Mouse (Mus musculus) hindbrain, embryonic 14.5 days (tissue): ENCODE data around the gene Ccdc24. TPM values are rescaled to one million over a fixed set of nuclear protein-coding genes. Genes with fewer than 3 reads are reported as not detected.

ENCODE experiments used
- ATAC-seq: fragments of 200-750 bp; cut with Nextera tagmentation; 2 replicates; pipeline ENCODE4 v1.8.0; 2017; ENCODE audit warnings: moderate number of reproducible peaks, mild to moderate bottlenecking, moderate TSS enrichment, moderate library complexity; ENCODE audit not compliant: low FRiP score
- DNase-seq: peaks from one replicate; pipeline ENCODE4 v3.0.0-alpha.2; 2015; ENCODE audit warnings: low spot score
- H3K27ac ChIP-seq: fragments of 300-500 bp; sonication (generic); 2 replicates; pipeline ENCODE4 v1.5.1; 2014; ENCODE audit warnings: mild to moderate bottlenecking, moderate library complexity
- H3K27me3 ChIP-seq: fragments of 300-500 bp; sonication (generic); 2 replicates; pipeline ENCODE4 v1.6.1; 2014; ENCODE audit warnings: mild to moderate bottlenecking, low read length, mixed read lengths; ENCODE audit not compliant: control insufficient read depth, insufficient read depth
- H3K36me3 ChIP-seq: fragments of 300-500 bp; sonication (generic); replicated peaks from 2 replicates; pipeline ENCODE4 v1.6.1; 2014; ENCODE audit not compliant: control insufficient read depth, insufficient read depth
- H3K4me1 ChIP-seq: fragments of 300-500 bp; sonication (generic); replicated peaks from 2 replicates; pipeline ENCODE4 v1.6.1; 2014; ENCODE audit warnings: antibody characterized with exemption, low read length, mixed read lengths; ENCODE audit not compliant: control insufficient read depth, insufficient read depth
- H3K4me2 ChIP-seq: fragments of 300-500 bp; sonication (generic); replicated peaks from 2 replicates; pipeline ENCODE4 v1.6.1; 2014; ENCODE audit warnings: mild to moderate bottlenecking, moderate library complexity
- H3K4me3 ChIP-seq: fragments of 300-500 bp; sonication (generic); replicated peaks from 2 replicates; pipeline ENCODE4 v1.5.1; 2014; ENCODE audit warnings: mild to moderate bottlenecking, low read length
- H3K9ac ChIP-seq: fragments of 300-500 bp; sonication (generic); 2 replicates; pipeline ENCODE4 v1.6.1; 2014
- H3K9me3 ChIP-seq: fragments of 300-500 bp; sonication (generic); 2 replicates; pipeline ENCODE4 v1.6.1; 2016; ENCODE audit warnings: low read length; ENCODE audit not compliant: control insufficient read depth
- WGBS: fragments of 180-500 bp; shearing (Covaris S2); extraction: QIAGEN DNeasy Blood & Tissue Kit; methylation state at CpG from one replicate; pipeline ENCODE4 v1.1.7; 2014; 5-methylcytosine and 5-hydroxymethylcytosine counted together
- polyA plus RNA-seq: library from polyadenylated mRNA; unstranded; fragments of >200 nt; fragmentation: Nextera tagmentation; extraction: Ambion mirVana; gene quantifications from 2 replicates; pipeline ENCODE4 v1.2.1, GENCODE M21; 2014

The Ccdc24 gene
- polyA plus RNA-seq, 1 experiment from 2014 or later = 3.9 TPM

DNA sequence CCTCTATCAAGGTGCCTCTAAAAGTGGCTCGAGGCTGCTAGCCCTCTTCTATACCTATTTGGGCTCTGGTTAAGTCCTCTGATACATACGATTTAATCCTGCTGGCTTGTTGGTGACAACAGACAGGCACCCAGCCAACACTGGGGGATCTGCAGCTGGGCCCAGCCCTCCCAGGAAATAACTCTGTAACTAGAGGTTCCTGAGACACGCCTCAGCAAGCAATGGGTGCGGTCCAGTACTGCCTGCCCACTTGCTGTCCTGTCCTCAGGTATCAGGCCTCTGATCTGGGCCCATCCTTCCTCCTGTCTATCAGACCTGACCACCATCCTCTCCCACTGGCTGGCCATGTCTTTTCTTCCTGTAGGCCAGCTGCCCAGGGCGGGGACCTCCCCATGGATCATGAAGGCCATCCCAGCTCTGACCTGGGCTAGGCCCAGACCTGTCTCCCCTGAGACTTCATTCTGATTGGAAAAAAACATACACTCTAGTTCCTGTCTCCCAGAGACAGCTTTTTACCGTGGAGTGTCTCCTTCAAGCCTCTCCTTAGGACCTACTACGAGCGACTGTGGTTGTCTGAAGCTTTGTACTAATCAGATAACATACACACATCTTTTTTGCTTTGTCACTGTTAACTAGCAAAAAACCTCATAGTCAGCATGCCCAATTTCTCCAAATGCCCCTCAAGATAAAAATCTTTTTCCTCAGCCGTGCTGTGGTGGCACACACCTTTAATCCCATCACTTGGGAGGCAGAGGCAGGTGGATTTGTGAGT is 40.3 kb downstream of the Ccdc24 start:
- Histone ChIP-seq H3K4me2 (no peak overlapping the region), H3K27me3 (no peaks in the 10 kb centered on the region), H3K9ac (no peak overlapping the region), H3K27ac (no peak overlapping the region), H3K36me3 (no peaks in the 10 kb centered on the region), H3K4me1 (peaks cover 13% of the 10 kb centered on the region; the same call in 1 of the 2 replicates), H3K4me3 (no peak overlapping the region), H3K9me3 (no peaks in the 10 kb centered on the region)
- DNase-seq (no peak), ATAC-seq (no peak)
- 85% methylated on average over 9 of the region's 9 CpGs for WGBS

DNA sequence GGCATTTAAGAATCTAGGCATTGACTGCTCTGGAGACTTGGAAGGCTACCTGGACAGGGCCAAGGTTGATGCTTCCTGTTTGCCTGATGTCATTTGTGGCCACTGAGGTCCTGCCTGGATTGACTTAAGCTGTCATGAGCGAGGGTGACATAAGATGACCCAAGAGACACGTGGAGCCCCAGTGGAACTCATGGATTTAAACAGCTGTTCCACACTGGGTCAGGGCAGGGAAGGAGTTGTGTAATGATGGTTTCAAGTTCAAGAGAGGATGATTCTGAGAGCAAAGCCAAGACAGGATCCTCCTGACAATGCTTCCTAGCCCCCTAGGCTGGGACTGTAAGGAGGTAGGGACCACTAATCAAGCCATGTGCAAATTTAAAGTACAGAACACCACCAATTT is 40.9 kb downstream of the Ccdc24 start:
- DNase-seq = no peak
- no peak overlapping the region for H3K27ac ChIP-seq
- no peak for ATAC-seq
- H3K36me3 ChIP-seq = no peaks in the 10 kb centered on the region
- WGBS = 73% methylated on average over 2 of the region's 2 CpGs
- H3K4me3 ChIP-seq = no peak overlapping the region
- peaks cover 9% of the 10 kb centered on the region; the same call in 1 of the 2 replicates for H3K4me1 ChIP-seq
- no peaks in the 10 kb centered on the region for H3K27me3 ChIP-seq
- no peak overlapping the region for H3K9ac ChIP-seq
- H3K9me3 ChIP-seq = no peaks in the 10 kb centered on the region
- no peak overlapping the region for H3K4me2 ChIP-seq

DNA sequence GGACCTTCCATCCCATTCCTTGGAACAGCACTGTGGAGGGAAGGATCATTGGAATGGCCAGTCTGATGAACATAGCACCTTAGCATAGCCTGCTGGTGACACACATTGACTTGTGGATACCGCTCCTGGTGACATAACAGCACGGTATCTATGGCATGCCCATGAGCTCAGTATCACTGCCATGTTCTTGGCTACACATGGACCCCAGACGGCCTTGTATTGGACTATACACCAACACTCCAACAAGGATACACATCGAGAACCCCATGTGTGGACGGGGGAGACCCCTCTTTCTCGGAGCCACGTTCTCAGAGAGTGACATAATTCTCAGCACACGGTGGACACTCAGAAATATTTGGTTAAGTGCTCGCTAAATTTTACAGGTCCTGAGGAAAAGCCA is 41.6 kb downstream of the Ccdc24 start:
- no peak overlapping the region for H3K4me2 ChIP-seq
- no peaks in the 10 kb centered on the region for H3K27me3 ChIP-seq
- ATAC-seq (no peak), DNase-seq (no peak)
- H3K4me1 ChIP-seq = peaks cover 9% of the 10 kb centered on the region; the same call in 1 of the 2 replicates
- H3K36me3 ChIP-seq = no peaks in the 10 kb centered on the region
- no peak overlapping the region for H3K27ac ChIP-seq
- no peaks in the 10 kb centered on the region for H3K9me3 ChIP-seq
- H3K9ac ChIP-seq = no peak overlapping the region
- H3K4me3 ChIP-seq = no peak overlapping the region
- WGBS = 96% methylated on average over 9 of the region's 9 CpGs

DNA sequence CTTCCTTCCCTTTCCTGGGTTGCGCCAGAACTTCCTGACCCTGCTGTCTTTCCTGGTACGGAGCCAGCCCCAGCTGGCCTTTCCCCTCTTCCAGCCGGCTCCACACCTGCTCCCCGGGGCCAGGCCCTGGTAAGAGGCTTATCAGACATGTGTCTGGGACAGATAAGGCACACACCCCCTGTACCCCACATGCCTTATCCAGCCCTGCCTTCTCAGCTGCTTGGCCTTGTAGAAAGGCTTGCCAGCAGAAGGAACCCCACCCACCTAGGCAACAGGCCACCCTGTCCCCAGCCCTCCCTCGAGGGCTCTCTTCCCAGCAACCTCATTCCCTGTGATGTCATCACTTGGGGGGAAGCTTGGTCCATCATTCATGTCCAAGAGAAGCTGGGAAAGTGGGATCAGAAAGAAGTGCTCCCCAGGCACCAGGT is 42.2 kb downstream of the Ccdc24 start:
- Histone ChIP-seq H3K36me3 (no peaks in the 10 kb centered on the region), H3K27ac (no peak overlapping the region), H3K9ac (no peak overlapping the region), H3K4me3 (no peak overlapping the region), H3K27me3 (no peaks in the 10 kb centered on the region), H3K4me2 (no peak overlapping the region), H3K9me3 (no peaks in the 10 kb centered on the region), H3K4me1 (peaks cover 9% of the 10 kb centered on the region; the same call in 1 of the 2 replicates)
- 24% methylated on average over 5 of the region's 5 CpGs for WGBS
- ATAC-seq (peak; percentile 49; the same call in 1 of the 2 replicates), DNase-seq (no peak)

DNA sequence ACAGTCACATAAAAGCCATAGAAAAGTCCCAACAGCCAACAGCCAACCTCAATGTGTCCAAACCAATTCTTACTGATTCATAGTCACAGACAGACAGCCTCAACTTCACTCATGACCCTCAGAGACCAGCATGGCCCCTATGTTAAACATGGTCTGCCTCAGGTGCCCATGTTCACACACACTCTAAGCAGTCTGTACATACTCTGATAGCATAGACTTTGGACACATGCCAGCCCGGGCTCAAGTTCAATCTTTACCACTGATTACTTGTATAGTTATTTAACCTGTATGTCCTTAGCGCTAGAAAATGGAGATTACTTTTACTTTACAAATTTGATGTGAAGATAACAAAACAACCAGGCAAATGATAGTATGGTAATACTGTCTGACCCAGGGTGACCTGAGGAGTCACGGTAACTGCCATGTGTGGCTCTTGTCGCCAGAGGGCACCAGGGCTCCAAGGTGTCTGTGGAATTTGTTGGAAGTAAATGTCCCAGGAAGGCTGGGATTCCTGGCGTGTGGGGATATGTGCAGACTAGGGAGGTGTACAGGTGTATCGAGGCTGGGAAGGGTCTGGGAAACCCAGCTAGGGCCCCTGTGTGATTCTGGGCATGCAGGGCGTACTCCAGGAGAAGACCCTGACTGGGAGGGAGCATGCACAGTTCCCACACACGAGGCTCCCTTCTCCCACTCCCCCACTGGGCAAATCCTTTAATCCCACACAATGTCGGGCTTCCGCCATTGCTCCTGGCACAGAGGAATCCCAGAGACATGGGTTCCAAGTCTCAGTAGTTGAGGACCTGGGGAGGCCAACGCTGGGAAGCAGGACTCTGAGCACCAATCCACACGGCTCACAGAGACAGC is 42.9 kb downstream of the Ccdc24 start:
- WGBS = 11% methylated on average over 12 of the region's 12 CpGs
- Histone ChIP-seq H3K9ac (no peak overlapping the region), H3K4me1 (peaks cover 5% of the 10 kb centered on the region; the same call in 1 of the 2 replicates), H3K4me3 (no peak overlapping the region), H3K27me3 (no peaks in the 10 kb centered on the region), H3K36me3 (no peaks in the 10 kb centered on the region), H3K27ac (no peak overlapping the region), H3K9me3 (no peaks in the 10 kb centered on the region), H3K4me2 (no peak overlapping the region)
- DNase-seq (peak; percentile 73), ATAC-seq (peak; percentile 49; the same call in 1 of the 2 replicates)

DNA sequence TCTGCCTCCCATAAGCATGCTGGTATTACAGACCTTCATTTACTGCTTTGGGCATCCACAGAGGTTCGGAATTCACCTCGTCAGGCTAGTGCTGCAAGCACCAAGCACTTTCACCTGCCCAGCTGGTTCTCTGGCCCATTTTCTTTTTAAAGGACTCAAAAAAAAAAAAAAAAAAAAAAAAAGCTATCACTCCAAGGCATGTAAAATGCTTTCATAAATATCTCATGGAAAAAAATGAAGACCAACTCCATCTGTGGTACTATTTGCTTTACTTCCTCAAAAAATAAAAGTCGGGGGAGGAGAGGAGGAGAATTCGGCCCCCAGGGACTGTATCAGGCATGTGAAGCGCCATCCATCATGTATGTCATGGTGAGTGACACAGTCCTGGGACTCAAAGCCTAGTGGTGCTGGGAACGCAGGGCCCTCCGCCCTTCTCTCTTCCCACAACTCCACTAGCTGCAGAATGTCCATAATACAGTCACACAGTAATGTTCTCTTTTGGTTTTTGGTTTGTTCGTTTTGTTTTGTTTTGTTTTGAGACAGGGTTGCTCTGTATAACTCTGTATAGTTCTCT is 43.7 kb downstream of the Ccdc24 start:
- Histone ChIP-seq H3K27me3 (no peaks in the 10 kb centered on the region), H3K27ac (no peak overlapping the region), H3K9me3 (no peaks in the 10 kb centered on the region), H3K9ac (no peak overlapping the region), H3K36me3 (no peaks in the 10 kb centered on the region), H3K4me2 (no peak overlapping the region), H3K4me3 (no peak overlapping the region), H3K4me1 (peaks cover 3% of the 10 kb centered on the region; the same call in 1 of the 2 replicates)
- no peak for DNase-seq
- ATAC-seq = no peak
- WGBS = 71% methylated on average over 8 of the region's 8 CpGs

- Histone ChIP-seq H3K4me1 (no peaks in the 10 kb centered on the region), H3K4me3 (no peak overlapping the region), H3K9ac (no peak overlapping the region), H3K27me3 (no peaks in the 10 kb centered on the region), H3K4me2 (no peak overlapping the region), H3K9me3 (peaks cover 7% of the 10 kb centered on the region; the same call in 1 of the 2 replicates), H3K36me3 (no peaks in the 10 kb centered on the region), H3K27ac (no peak overlapping the region)
- WGBS = 92% methylated on average over 10 of the region's 10 CpGs
- no peak for ATAC-seq
- no peak for DNase-seq
These were observed 54.3 kb downstream of the Ccdc24 start for GRCm38 (mm10) chr4:117818032-117818431.

DNA sequence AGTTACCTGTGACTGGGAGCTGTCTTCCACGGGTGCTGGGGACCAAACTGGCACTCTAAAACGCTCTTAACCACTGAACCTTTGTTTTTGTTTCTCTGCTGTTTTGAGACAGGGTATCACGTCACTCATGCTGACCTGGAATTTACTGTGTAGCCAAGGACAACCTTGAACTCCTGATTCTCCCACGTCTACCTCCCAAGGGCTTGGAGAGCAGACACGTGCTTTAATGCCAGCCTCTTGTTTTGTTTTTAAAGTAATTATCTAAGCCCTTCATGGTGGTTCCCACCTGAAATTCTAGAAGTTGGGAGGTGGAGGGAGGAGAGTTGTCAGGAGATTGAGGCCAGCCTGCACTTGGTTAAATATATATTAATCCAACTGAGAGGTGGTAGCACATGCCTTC is 55.6 kb downstream of the Ccdc24 start:
- Histone ChIP-seq H3K27me3 (no peaks in the 10 kb centered on the region), H3K9me3 (peaks cover 7% of the 10 kb centered on the region; the same call in 1 of the 2 replicates), H3K4me2 (no peak overlapping the region), H3K4me1 (no peaks in the 10 kb centered on the region), H3K9ac (no peak overlapping the region), H3K27ac (no peak overlapping the region), H3K4me3 (no peak overlapping the region), H3K36me3 (no peaks in the 10 kb centered on the region)
- ATAC-seq (no peak), DNase-seq (no peak)
- 71% methylated on average over 5 of the region's 5 CpGs for WGBS
